ENCODE assay signal across 13 mouse cellular contexts in genomic region chr4:48454106-48454773, GRCm38 (mm10). TPM values are rescaled to one million over a fixed set of nuclear protein-coding genes. Genes with fewer than 3 reads are reported as not detected.
DNase-seq lines count a peak whose midpoint lies in the region; ATAC-seq and TF ChIP-seq lines count a peak whose summit lies in the region.
"Had no signal": no experiment of that assay in that cellular context is flagged by ENCODE, and none has a peak within 500 bp of the region (broad histone marks: within the 10 kb centered on the region; RNA-seq: fewer than 3 reads in every experiment).

No protein-coding gene starts in this region.

- H3K4me2 ChIP-seq in hindbrain, postnatal 0 days (ENCODE audit: low read depth, low read length): no peak overlapping the region
- H3K4me2 ChIP-seq in hindbrain, embryonic 13.5 days: no peak overlapping the region
- H3K4me2 ChIP-seq in lung, postnatal 0 days (replicated peaks; ENCODE audit: low read depth, low read length): no peak overlapping the region
- H3K4me2 ChIP-seq: kidney, embryonic 15.5 days; liver, embryonic 12.5 days had no signal

- WGBS in hindbrain, postnatal 0 days: 94% methylated on average over 2 of the region's 2 CpGs
- 97% methylated on average over 2 of the region's 2 CpGs for WGBS in hindbrain, embryonic 13.5 days
- 62% methylated on average over 2 of the region's 2 CpGs for WGBS in lung, postnatal 0 days

- peak; percentile 26 for DNase-seq in adrenal gland, postnatal 14 days
- DNase-seq in adrenal gland, postnatal 25 days: no peak
- DNase-seq in hindbrain, postnatal 0 days (ENCODE audit: low spot score): peak; percentile 56
- DNase-seq in lung, postnatal 0 days (ENCODE audit: low spot score): peak; percentile 31
- no peak for DNase-seq in lung, adult 18-20 months
- DNase-seq in forelimb bud, embryonic 11.5 days (ENCODE audit: low read depth, low spot score): peak; percentile 3
- DNase-seq in spleen, postnatal 10 days (ENCODE audit: low spot score in 2 of 2): no peak
- DNase-seq: cerebellum, adult 9-10 months; gastrocnemius, postnatal 14 days had no signal

- peaks cover 40% of the 10 kb centered on the region for H3K36me3 ChIP-seq in hindbrain, postnatal 0 days (ENCODE audit: insufficient read depth, low read length)
- peaks cover 58% of the 10 kb centered on the region for H3K36me3 ChIP-seq in hindbrain, embryonic 13.5 days
- peaks cover 8% of the 10 kb centered on the region; the same call in 1 of the 2 replicates for H3K36me3 ChIP-seq in lung, postnatal 0 days (ENCODE audit: insufficient read depth, low read length)

- peak; percentile 56 for TF ChIP-seq CTCF in hindbrain, postnatal 0 days (IDR thresholded peaks at IDR 0.05; ENCODE audit: low read depth)
- TF ChIP-seq CTCF in lung, postnatal 0 days (IDR thresholded peaks at IDR 0.05): peak; percentile 49

- H3K9ac ChIP-seq in hindbrain, postnatal 0 days (replicated peaks; ENCODE audit: low read length): no peak overlapping the region
- H3K9ac ChIP-seq in hindbrain, embryonic 13.5 days: no peak overlapping the region
- H3K9ac ChIP-seq in lung, postnatal 0 days (replicated peaks; ENCODE audit: low read depth): no peak overlapping the region
- H3K9ac ChIP-seq: kidney, embryonic 15.5 days; liver, embryonic 12.5 days had no signal

- no peaks in the 10 kb centered on the region for H3K9me3 ChIP-seq in hindbrain, postnatal 0 days (ENCODE audit: low read length)
- H3K9me3 ChIP-seq in hindbrain, embryonic 13.5 days: no peaks in the 10 kb centered on the region
- H3K9me3 ChIP-seq in lung, postnatal 0 days (ENCODE audit: low read length): no peaks in the 10 kb centered on the region
- H3K9me3 ChIP-seq: kidney, embryonic 15.5 days; liver, embryonic 12.5 days had no signal

- H3K4me1 ChIP-seq in hindbrain, postnatal 0 days (ENCODE audit: insufficient read depth, low read length): no peaks in the 10 kb centered on the region
- no peaks in the 10 kb centered on the region for H3K4me1 ChIP-seq in hindbrain, embryonic 13.5 days (replicated peaks)
- no peaks in the 10 kb centered on the region for H3K4me1 ChIP-seq in lung, postnatal 0 days (ENCODE audit: insufficient read depth, low read depth, low read length)
- H3K4me1 ChIP-seq: kidney, embryonic 15.5 days; liver, embryonic 12.5 days had no signal

- 0 out of 2 replicates have a peak, but pooled peaks have one; percentile 51 for ATAC-seq in hindbrain, postnatal 0 days
- no peak for ATAC-seq in hindbrain, embryonic 13.5 days (ENCODE audit: low FRiP score)
- no peak for ATAC-seq in lung, postnatal 0 days
- ATAC-seq: liver, embryonic 12.5 days; midbrain, embryonic 16.5 days had no signal

- H3K27ac ChIP-seq in hindbrain, postnatal 0 days: no peak overlapping the region
- H3K27ac ChIP-seq in hindbrain, embryonic 13.5 days: no peak overlapping the region
- no peak overlapping the region for H3K27ac ChIP-seq in lung, postnatal 0 days (ENCODE audit: low read length)
- H3K27ac ChIP-seq: kidney, embryonic 15.5 days; liver, embryonic 12.5 days had no signal

- no peak for TF ChIP-seq EP300 in lung, postnatal 0 days (IDR thresholded peaks at IDR 0.05)

- no peak overlapping the region for H3K4me3 ChIP-seq in hindbrain, postnatal 0 days (ENCODE audit: low read length)
- H3K4me3 ChIP-seq in hindbrain, embryonic 13.5 days: no peak overlapping the region
- H3K4me3 ChIP-seq in lung, postnatal 0 days (ENCODE audit: low read depth, low read length): no peak overlapping the region
- H3K4me3 ChIP-seq: kidney, embryonic 15.5 days; liver, embryonic 12.5 days had no signal

- H3K27me3 ChIP-seq in hindbrain, postnatal 0 days (ENCODE audit: insufficient read depth, low read length): no peaks in the 10 kb centered on the region
- H3K27me3 ChIP-seq in hindbrain, embryonic 13.5 days: no peaks in the 10 kb centered on the region
- no peaks in the 10 kb centered on the region for H3K27me3 ChIP-seq in lung, postnatal 0 days (replicated peaks; ENCODE audit: insufficient read depth, low read length)
- H3K27me3 ChIP-seq: kidney, embryonic 15.5 days; liver, embryonic 12.5 days had no signal

RNA-seq across cellular contexts. Expression of gene Tex10, which starts 19.0 kb away (rescaled TPM):
- total RNA-seq in adrenal gland, postnatal 14 days (2021): 23.0 and 27.0 TPM in 2 replicates
- 26.6 and 30.9 TPM in 2 replicates for total RNA-seq in adrenal gland, postnatal 25 days (2021)
- 21.5 and 24.2 TPM in 2 replicates for total RNA-seq in hindbrain, postnatal 0 days (2014; rRNA removed)
- polyA plus RNA-seq in hindbrain, postnatal 0 days (2015; fragmentation: Nextera tagmentation; extraction: Ambion mirVana): 19.7 and 21.6 TPM in 2 replicates
- 39.8 and 40.9 TPM in 2 replicates for polyA plus RNA-seq in hindbrain, embryonic 13.5 days (2015; fragmentation: Nextera tagmentation; extraction: Ambion mirVana)
- polyA plus RNA-seq in lung, postnatal 0 days (2015; fragmentation: Nextera tagmentation; extraction: Ambion mirVana): 17.2 and 19.9 TPM in 2 replicates

Comparison
In these comparisons a context has a peak if more than half of its experiments do, and no peak if none do; other contexts are left out.
1. DNase-seq: peak in adrenal gland, postnatal 14 days (single experiment), hindbrain, postnatal 0 days (single experiment), lung, postnatal 0 days (single experiment) and forelimb bud, embryonic 11.5 days (single experiment); none in adrenal gland, postnatal 25 days (single experiment), lung, adult 18-20 months (0 of 2) and spleen, postnatal 10 days (0 of 2).